ENCODE assay signal across 19 mouse cellular contexts in the genomic region with DNA sequence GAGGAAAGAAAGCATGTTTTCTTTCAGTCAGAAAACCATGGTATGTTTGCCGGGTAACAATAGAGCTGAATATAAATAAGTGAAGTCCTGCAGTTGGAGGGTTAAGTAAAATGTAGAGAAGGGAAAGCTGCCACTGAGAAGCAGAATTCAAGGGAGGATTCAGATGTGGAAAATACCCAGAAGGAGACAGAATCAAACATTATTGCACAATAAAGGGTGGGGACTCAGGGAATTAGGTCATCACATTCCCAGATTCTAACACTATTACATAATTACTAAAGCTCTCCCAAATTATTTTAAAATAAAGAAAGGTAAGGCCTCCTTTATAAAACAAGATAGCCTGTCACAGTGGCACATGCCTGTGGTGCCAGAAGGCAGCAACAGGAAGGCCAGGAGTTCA.
A peak's percentile ranks its signal among the peaks of the same experiment; 100 is the strongest.
DNase-seq lines count a peak whose midpoint lies in the region; ATAC-seq and TF ChIP-seq lines count a peak whose summit lies in the region.
"Had no signal": no experiment of that assay in that cellular context is flagged by ENCODE, and none has a peak within 500 bp of the region (broad histone marks: within the 10 kb centered on the region; RNA-seq: fewer than 3 reads in every experiment).

No protein-coding gene starts in this region.

- H3K27me3 ChIP-seq in lung, embryonic 16.5 days (ENCODE audit: control insufficient read depth, insufficient read depth, low read depth, low read length) = no peaks in the 10 kb centered on the region
- no peaks in the 10 kb centered on the region for H3K27me3 ChIP-seq in Patski
- no peaks in the 10 kb centered on the region for H3K27me3 ChIP-seq in myocyte (ENCODE audit: control insufficient read depth, insufficient read depth, insufficient read length)
- H3K27me3 ChIP-seq: forebrain, embryonic 13.5 days; midbrain, embryonic 13.5 days; neural tube, embryonic 15.5 days had no signal

- TF ChIP-seq POLR2A in myocyte (IDR thresholded peaks at IDR 0.05; ENCODE audit: insufficient read length, low read depth) = no peak

- in situ Hi-C loops in Patski (cut with MboI; ENCODE audit: low pct_unique_long_range_greater_than_20kb) = no loop called here

- H3K9me3 ChIP-seq in lung, embryonic 16.5 days (ENCODE audit: control insufficient read depth, low read length) = no peaks in the 10 kb centered on the region
- H3K9me3 ChIP-seq: forebrain, embryonic 13.5 days; midbrain, embryonic 13.5 days; neural tube, embryonic 15.5 days had no signal

- no peaks in the 10 kb centered on the region for H3K79me2 ChIP-seq in myocyte (ENCODE audit: control insufficient read depth, insufficient read depth)

- H3K36me3 ChIP-seq in lung, embryonic 16.5 days (ENCODE audit: control insufficient read depth, insufficient read depth, low read length) = no peaks in the 10 kb centered on the region
- no peaks in the 10 kb centered on the region for H3K36me3 ChIP-seq in myocyte (ENCODE audit: control insufficient read depth, insufficient read depth)
- H3K36me3 ChIP-seq: midbrain, embryonic 13.5 days; neural tube, embryonic 15.5 days had no signal

- CTCF ChIA-PET in Patski (lab: Charles Lee) = interaction anchor here (1.2 to 1.5 kb wide), 2 partner anchors 15 to 23 kb away, joined by 4 read pairs; no protein-coding TSS in a partner anchor

- no peak for TF ChIP-seq CTCF in Patski (IDR thresholded peaks at IDR 0.05)

- H3ac ChIP-seq in myocyte (ENCODE audit: control insufficient read depth, insufficient read length) = no peak overlapping the region

- POLR2A ChIA-PET in Patski (lab: Charles Lee) = no interaction called here

- peak overlapping the region; percentile 37; the same call in 1 of the 2 replicates for H3K27ac ChIP-seq in lung, embryonic 16.5 days (ENCODE audit: low read length)
- H3K27ac ChIP-seq: forebrain, embryonic 13.5 days; hindbrain, postnatal 0 days; left cerebral cortex, adult 2 months; midbrain, embryonic 13.5 days; neural tube, embryonic 15.5 days had no signal

- DNase-seq in heart, adult 8-10 months (ENCODE audit: low spot score) = peak; percentile 61
- no peak for DNase-seq in heart, adult 11 months
- DNase-seq in lung, postnatal 10 days = no peak
- no peak for DNase-seq in Patski (ENCODE audit: low read depth, low spot score)
- no peak for DNase-seq in right cerebral cortex, adult 2 months (ENCODE audit: low spot score in 2 of 2)
- DNase-seq: adrenal gland, adult 8-10 months; cerebellum, adult 11-12 months; cerebellum, postnatal 36 days; heart, postnatal 36 days; kidney, adult 11 months; kidney, postnatal 10 days; right cerebral cortex, postnatal 4 days had no signal

- H3K4me1 ChIP-seq in lung, embryonic 16.5 days (replicated peaks; ENCODE audit: control insufficient read depth, insufficient read depth, low read length) = peaks cover 14% of the 10 kb centered on the region
- H3K4me1 ChIP-seq: forebrain, embryonic 13.5 days; midbrain, embryonic 13.5 days; neural tube, embryonic 15.5 days had no signal

- 43% methylated on average over 1 of the region's 1 CpGs for WGBS in lung, embryonic 16.5 days

- no peak overlapping the region for H3K9ac ChIP-seq in lung, embryonic 16.5 days (ENCODE audit: low read length)
- H3K9ac ChIP-seq: forebrain, embryonic 13.5 days; midbrain, embryonic 13.5 days; neural tube, embryonic 15.5 days had no signal

- ATAC-seq in lung, embryonic 16.5 days (ENCODE audit: low read depth) = no peak
- peak; percentile 30 for ATAC-seq in Patski
- ATAC-seq: forebrain, embryonic 13.5 days; hindbrain, postnatal 0 days; midbrain, embryonic 13.5 days had no signal

- H3K4me3 ChIP-seq in lung, embryonic 16.5 days (ENCODE audit: low read length) = no peak overlapping the region
- H3K4me3 ChIP-seq in myocyte = no peak overlapping the region
- H3K4me3 ChIP-seq: forebrain, embryonic 13.5 days; left cerebral cortex, adult 2 months; midbrain, embryonic 13.5 days; neural tube, embryonic 15.5 days had no signal

- H3K4me2 ChIP-seq in lung, embryonic 16.5 days (ENCODE audit: low read depth, low read length) = no peak overlapping the region
- no peak overlapping the region for H3K4me2 ChIP-seq in myocyte (ENCODE audit: low read depth)
- H3K4me2 ChIP-seq: forebrain, embryonic 13.5 days; midbrain, embryonic 13.5 days; neural tube, embryonic 15.5 days had no signal

TF ChIP-seq in myocyte, 11 proteins besides CTCF, POLR2A, EP300 and RAD21:
- TF ChIP-seq CEBPB (IDR thresholded peaks at IDR 0.05; ENCODE audit: insufficient read depth, poor library complexity, severe bottlenecking) (peak; percentile 88), TCF12 (IDR thresholded peaks at IDR 0.05; ENCODE audit: insufficient read depth, poor library complexity, severe bottlenecking) (no peak)
